Mouse (Mus musculus): Measurements from ENCODE around the gene Stard3.
A peak's percentile ranks its signal among the peaks of the same experiment; 100 is the strongest.

Gene Stard3

DNA sequence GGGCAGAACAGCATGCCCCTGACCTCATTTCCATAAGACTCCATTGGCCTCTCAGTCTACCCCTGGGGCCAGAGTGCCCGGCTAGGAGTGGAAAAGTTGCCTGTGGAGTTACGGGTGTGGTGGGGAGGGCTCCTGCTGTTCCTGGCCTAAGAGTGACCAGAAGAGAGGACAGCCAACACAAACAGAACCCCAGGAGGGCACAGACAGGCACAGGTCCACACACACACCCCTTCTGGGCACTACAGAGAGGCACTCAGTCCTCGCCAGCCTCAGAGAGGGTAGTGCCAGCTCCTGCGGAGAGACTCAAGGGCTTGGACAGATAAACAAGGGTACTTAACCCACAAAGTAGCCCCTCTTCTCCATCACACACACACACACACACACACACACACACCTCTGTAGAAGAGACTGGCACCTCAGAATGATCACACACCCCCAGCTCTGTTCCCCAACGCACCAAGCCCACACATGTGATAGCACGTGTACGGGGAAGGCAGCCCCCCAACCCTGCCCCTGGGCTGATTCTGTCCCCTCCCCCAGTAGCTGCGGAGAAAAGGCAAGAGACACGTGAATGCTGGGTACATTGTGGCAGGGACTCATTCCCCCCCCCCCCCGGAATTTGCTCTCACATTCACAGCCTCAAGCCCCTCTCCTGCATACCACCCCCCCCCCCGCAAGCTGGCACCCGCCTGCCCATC, 10.6 kb upstream of the Stard3 start:
- DNase-seq (ENCODE audit: low read depth, low spot score): peak; percentile 47

DNA sequence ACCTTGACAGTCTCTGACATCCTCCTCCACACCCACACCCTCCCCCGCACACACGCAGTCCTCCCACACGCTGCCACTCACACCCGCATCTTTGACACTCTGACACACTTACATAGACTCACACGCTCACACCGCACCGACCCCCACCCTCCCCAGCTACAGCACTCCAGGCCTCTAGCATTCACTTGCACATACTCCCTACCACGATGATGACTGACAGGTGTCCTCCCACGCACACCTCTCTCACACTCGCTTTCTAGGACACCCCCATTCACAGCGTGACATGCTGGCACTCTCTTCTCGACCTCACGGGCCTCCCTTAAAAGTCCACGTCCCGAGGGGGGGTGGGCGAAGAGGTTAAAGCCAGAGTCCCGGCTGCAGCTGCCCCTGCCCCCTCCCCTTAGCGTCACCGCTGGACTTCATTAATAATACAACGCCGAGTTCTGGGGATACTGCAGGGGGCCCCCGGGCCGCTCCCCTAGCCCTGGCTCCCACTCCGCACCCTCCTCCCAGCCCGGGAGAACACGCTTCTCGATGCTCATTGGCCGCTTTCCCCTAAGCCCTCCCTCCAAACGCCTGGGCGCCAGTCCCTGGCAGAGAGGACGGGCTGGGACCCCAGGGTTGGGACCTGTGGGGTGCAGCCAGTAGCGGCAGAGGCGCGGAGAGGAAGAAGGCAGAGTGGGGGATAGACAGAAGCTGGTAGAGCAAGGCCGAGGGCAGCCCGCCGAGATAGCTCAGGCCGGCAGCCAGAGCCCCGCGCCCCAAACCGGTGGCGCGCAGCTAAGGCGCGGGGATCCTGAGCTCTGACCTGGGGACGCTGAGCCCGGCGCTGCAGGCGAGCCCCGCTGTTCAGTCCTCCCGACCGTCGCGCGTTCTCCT, 9.8 kb upstream of the Stard3 start, which contains the start of gene Ppp1r1b:
Gene Ppp1r1b, plus strand, starts transcription at position 322 of the 879 bp plus-strand sequence.
- DNase-seq (ENCODE audit: low read depth, low spot score): peak; percentile 87

DNA sequence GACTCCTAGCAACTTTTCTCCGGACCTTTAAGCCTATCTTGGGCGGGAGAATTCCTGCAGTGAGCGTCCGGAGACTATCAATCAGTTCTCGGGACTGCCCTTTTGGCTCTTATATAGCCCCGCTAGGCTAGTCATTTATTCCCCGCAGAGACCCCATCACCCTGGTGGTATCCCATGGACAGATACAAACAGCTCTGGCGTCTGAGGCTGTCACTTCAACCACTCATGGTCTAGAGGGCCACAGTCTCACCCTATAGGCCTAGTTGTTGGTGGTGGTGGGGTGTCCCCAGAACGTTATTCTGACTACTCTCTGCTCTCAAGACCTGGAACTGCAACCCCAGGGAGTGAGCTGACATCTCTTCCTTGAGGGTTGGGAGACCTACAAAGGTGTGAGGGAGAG, 8.9 kb upstream of the Stard3 start:
- DNase-seq (ENCODE audit: low read depth, low spot score): no peak

DNA sequence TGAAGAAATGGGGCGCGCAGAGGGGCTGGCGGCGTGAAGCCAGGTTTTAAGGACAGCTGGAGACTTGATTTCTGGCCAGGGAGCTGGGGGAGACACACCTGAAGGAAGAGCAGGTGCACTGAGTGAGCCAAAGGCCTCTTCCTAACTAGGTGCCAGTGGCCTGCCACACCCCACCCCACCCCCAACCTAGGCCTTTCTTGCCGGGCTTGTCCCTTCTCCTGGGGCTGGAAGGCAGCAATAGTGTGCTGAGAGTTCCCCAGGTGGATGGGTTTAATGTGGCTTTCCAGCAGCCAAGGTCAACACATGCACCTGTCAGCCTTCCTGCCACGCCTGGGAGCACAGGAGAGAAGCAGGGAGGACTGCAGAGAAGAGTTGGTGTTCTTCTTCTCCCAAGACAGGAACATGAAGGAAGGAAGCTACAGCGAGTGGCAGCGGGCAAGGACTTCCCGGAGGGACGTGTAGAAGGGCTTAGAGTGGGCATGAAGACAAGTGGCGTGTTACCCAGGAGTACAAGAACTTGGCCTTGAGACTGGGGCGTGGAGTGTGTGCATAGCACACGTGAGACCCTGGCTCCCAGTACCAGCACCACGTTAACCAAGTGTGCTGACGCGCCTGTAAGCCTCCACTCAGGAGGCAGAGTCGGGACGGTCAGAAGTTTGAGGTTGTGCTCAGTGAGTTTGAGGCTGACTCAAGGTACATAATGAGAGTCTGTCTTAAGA, 5.7 kb upstream of the Stard3 start:
- no peak for DNase-seq (ENCODE audit: low read depth, low spot score)

DNA sequence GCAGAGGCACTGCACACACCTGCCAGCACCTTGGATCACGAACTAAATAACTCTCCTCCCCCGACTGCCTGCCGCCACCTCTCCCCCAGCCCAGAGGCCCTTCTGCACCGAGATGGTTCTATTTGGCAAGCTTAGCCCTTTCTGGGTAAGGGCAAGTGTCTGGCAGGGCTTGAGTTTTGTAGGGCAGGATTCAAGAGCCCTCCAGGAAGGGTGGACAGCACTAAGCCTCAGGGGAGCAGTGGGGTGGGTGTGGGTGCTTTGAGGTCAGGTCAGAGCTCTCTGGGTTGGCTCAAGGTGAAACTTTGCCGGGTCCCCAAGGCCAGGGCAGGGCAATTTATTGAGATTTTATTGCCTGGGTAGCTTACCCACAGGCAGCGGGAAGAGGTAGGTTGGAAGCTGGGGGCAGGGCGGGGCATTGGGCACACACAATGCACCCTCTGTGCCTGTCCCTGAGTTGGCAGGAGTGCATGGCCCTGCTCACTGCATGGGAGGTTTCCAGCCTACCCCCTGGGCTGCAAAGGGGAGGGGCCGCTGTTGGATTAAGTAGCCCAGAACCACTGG, 4.4 kb upstream of the Stard3 start:
- peak; percentile 82 for DNase-seq (ENCODE audit: low read depth, low spot score)

DNA sequence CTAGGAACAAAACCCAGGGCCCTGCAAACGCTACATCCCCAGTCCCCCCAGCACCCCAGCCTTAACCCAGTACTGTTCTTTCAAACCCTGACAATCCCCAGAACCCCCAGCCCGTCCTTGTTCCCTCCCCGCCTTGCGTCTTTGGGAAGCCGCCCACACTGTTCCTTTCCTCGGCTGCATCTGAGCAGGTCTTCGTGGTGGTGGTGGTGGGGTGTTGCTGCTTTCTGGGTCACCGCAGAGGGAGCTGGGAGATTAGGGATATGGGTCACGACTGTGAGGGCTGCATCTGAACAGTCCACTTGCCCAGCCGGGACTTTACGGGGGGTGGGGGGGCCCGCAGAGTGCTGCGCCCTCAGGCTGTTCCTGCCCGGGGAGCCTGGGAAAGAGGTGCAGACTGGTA, 3.7 kb upstream of the Stard3 start:
- peak; percentile 80 for DNase-seq (ENCODE audit: low read depth, low spot score)

DNA sequence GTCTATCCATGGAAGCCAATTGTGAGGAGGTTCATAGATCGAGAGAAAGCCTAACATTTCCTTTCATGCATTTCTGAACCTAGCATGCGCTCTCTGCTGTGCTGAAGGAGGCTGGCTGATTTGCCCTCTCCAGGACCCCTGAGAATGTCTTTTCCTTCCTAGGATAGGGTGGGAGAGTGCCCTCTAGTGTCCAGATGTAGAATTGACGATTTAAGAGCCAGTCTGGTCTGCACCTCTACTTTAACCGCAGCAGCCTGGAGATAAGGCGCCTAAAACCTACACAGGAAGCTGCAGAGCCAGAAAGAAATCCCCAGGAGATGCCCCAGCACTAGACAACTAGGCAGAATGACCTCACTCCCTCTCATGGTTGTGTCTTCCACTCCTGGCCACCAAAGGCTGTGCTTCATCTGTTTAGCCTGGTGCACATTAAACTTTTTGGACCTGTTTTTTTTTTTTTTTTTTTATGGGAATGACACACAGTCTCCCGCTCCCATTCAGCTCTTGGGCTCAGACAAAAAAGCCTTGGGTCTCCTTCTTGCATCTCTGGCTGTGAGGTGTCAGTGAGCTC, 2.4 kb upstream of the Stard3 start:
- DNase-seq (ENCODE audit: low read depth, low spot score): peak; percentile 88

DNA sequence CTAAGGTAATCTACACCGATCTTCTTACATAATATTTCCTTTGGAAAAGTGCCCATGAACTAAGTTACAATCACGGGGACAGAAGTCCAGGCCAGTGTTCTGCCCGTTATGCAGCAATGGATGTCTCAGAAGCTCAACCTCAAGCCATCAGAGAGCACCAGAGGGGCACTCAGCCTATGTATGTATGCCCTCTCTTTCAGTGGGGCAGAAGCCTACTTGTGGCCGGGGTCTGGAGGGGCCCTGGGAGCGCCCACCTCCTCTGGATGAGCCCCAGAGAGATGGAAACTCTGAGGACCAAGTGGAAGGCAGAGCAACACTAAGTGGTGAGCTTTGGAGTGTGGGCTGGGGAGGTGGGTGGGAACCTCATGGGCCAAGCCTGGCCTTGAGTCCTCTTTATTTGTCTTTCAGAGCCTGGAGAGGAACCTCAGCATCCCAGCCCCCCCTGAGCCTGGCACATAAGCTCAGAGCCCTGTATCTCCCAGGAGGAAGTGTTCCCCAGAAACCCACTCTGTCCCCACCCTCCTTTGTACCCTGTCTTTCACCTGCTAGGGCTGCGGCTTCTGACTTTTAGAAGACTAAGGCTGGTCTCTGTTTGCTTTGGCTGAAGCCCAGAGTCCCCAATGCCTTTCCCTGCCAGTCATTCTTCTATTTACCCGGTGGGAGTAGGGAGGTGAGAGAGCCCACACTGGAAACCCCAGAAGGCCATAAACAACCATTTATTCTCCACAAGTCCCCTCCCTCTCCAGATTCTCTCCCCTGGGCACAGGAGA, 1.4 kb upstream of the Stard3 start:
- DNase-seq (ENCODE audit: low read depth, low spot score): no peak

DNA sequence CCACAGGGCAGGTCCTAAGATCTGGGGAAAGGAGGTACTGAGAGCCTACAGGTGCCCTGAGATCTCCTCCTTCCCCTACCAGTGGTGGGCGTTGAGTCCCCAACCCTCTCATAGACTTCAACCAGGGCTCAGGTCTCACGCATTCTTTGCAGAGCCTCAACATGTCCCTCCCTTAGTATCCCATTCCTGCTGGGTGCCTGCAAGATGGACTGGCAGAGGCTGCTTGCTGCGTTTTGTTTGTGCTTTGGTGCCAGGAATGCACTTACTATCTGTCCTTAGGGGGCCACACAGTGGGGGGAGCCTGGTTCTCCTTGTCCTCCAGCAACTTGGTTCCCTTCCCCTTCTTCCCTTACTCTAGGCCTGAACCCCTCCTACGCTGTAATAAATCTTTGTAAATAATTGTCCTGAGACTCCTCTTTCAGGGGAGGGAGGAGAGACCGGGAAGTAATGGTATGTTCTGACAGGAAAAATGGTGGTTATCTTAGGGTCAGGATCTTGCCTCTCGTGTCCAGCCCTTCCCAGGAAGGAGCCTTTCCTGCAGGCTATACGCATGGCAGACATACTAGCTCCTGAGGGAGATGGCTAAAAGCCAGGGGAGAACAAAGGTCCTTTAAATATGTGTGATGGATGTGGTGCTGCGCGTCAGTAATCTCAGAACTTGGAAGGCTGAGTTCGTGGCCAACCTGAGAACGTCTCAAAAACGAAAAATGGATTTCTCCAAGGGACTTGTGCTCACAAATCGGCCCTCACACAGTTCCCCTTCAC, 590 bp upstream of the Stard3 start:
- no peak for DNase-seq (ENCODE audit: low read depth, low spot score)

DNA sequence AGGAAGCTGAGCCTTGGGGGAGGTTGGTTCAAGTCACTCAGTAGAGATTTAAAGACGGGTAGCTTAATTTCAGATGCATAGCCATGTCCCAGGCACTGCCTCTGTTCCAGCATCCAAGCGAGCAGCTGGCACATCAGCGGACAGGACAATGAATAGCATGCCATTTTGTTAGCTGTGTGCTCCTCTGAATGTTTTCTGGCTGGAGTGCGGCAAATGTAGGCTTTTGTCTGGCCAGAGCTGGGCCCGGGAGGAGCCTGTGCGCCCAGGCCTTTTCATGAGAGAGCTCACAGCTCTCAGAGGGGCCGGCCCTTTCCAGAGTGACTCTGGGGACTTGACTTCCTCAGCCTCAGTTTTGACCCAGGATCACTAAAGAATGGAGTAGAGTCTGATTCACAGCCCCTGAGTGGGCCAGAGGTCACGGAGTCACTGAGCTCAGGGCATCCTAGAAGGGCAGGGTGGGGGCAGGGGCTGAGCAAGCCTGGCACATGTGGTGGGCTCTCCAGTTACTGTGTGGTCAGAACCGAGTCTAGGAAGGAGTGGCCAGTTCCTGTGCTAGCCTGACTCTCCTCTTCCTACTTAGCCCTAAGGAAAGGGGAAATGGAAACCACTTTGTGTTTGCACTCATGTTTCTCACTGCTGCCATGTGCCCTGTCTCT, 2.8 kb downstream of the Stard3 start:
- peak; percentile 75 for DNase-seq (ENCODE audit: low read depth, low spot score)

DNA sequence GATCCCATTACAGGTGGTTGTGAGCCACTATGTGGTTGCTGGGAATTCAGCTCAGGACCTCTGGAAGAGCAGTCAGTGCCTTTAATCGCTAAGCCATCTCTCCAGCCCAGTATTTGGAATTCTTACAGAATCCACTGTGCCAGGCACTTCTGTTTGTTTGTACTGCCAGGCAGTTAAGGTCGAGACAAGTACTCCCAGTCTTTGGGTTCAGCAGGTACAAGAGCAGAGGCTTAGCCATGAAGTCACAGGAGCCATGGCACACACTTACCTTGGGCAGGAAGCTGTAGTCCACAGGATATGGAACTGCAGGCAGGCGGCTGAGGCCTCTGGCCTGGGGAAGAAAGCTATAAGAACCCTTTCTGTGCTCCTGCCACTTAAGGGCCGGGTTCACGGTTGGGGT, 5.6 kb downstream of the Stard3 start:
- DNase-seq (ENCODE audit: low read depth, low spot score): no peak

DNA sequence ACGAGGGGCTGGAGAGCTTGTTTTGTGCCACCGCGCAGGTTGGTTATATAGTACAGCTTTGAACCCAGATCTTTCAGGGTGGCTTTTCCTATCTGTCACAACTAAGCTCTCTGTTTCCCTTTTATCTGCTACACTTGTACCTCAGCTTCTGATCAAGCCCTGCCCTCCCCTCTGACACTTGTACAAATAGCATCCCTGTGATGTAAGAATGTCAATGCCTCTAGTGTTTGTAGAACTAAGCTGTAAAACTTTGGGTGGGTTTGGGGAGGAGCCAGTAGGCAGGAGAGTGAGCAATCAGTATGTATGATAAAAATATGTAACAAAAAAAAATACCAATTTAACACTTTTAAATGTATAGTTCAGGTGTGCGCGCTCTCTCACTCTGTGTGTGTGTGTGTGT, 6.2 kb downstream of the Stard3 start:
- no peak for DNase-seq (ENCODE audit: low read depth, low spot score)

DNA sequence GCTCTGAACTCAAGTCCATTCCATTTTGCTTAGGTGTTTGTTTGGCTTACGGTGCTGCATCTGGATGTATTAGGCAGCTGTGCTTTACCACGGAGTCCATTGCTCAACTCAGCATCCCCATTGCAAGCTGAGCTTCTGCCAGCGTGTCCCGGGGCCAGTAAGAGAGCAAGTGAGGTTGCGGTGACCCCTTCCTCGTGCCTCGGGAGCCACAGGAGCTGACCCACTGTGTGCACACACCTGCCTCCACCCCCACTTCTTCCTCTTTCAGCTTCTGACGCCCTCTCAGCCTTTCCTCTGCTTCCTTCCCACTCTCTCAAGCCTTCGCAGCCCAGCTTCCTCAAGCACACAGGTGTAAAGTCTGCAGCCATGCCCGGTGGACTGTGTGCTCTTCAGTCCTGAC, 8.1 kb downstream of the Stard3 start:
- DNase-seq (ENCODE audit: low read depth, low spot score): no peak

DNA sequence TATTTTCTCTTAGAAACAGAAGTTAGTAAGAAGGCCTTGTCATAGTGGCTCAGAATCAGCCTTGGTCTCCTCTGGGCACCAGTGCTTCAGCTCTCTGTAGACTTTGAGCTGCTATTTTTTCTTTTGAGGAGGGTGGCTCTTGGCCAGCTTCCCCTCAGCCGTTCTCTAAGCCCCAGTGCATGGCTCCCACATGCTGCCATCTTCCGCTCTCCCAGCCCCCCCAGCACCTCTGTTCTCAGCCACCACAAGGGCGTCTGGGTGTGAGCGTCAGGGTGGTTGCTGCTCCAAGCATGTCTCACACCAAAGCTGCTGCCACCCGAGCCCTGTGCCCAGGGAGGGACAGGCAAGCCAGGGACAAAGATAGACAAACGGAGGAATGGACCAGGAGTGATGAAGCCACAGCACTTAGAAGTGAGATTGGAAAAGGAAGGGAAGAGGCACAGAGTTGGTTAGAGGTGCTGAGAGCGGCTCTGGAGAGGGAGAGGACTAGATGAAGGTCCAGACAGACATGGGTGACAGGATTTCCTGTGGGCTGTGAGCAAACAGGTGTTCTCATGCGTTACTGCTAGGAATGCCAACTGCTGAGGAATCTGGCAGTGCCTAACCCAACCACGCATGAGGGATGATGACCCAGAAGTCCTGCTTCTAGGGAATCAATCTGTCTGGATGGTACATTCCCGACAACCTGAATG, 9.1 kb downstream of the Stard3 start:
- peak; percentile 78 for DNase-seq (ENCODE audit: low read depth, low spot score)

DNA sequence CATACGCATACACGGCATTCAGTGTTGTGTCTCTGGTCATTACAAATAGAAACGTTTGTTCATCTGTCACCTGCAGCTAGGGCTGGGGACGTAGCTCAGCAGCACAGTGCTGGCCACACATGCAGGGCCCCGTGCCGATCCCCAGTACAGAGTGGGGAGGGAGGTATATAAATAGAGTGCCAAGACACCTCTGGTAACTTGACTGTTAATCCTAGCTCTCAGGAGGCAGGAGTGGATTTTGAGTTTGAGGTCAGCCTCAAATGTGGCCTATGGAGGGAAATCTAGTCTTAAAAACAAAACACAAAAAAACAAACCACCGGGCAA, 9.7 kb downstream of the Stard3 start:
- no peak for DNase-seq (ENCODE audit: low read depth, low spot score)

DNA sequence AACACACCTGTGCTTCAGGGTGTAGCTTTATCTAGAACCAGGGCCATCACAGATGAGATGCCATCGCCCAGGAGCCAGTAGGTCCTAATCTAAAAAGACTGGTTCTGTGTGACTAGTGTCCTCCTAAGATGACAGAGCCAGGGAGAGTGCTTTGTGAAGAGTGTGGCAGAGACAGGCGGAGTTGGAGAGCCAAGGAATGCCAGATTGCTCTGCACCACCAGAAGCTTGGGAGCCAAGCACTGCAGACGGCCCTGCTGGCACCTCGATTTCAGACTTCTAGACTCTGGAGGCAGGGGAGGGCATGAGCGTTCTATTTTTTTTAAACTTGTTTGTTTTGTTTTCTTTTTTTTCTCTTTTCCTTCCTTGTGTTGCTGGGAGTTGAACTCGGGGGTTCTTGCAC, 11.2 kb downstream of the Stard3 start:
- DNase-seq (ENCODE audit: low read depth, low spot score): peak; percentile 90

DNA sequence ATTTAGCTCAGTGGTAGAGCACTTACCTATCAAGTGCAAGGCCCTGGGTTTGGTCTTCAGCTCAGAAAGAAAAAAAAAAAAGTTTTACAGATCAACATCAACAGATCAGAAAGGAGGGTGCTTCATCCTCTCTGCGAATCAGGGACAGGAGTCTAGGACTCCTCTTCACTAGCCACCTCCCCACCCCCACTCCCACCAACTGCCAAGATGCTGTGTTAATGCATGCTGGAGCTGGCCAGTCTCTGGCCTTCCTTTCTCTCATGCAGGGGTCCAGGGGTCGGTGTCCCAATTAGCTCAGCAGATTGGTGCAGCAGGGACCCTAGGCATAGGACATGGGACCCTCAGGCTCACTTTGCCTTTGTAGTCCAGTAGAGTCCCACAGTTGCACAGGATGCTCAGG, 12.4 kb downstream of the Stard3 start:
- no peak for DNase-seq (ENCODE audit: low read depth, low spot score)

DNA sequence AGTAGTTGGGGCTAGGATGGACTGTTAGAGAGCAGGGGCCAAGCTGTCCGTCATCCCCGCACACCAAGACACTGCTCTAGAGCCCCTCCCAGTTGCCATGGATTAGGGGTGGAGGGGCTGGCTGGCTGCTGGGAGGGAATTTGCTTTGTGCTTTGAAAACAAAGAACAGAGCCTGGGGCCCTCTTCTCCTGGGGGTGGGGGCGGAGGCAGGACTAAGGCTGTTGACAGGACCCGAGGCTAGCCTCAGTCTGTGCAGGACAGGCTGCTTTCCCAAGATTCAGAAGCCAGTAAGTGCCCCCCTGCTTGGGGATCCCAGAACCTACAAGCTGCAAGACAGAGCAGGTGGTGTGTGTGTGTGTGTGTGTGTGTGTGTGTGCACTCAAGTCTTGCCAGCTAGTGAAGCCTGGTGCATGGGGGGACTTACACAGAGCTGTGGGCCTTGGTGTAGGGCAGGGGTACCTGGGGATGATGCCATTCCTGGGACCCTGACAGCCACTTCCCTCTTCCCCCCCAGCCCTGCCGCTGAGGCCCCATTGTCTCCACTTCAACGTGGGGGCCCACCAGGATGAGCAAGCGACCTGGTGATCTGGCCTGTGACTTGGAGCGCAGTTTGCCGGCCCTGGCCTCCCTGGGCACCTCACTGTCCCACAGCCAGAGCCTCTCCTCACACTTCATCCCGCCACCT, 13.5 kb downstream of the Stard3 start:
- DNase-seq (ENCODE audit: low read depth, low spot score): peak; percentile 52

DNA sequence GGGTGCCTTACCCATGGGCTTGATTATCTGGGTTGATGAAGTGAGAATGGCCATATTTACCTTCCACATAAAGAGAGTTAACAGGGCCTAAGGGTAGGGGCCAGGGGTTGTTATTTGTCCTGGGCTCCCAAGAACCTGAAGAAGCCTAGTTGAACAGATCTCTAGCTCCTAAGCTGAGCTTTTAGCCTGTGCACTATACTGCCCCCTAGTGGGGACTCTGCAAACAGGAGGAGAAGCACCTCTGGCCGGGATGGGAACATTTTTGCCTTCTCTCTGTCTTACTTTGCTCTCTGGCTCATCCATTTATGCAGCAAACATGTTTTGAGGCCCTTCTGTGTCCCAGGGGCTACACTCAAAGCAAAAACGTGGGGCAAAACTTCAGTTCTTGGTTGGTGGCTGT, 14.2 kb downstream of the Stard3 start:
- DNase-seq (ENCODE audit: low read depth, low spot score): peak; percentile 85
